ENCODE assay signal across 10 mouse cellular contexts in the genomic region with DNA sequence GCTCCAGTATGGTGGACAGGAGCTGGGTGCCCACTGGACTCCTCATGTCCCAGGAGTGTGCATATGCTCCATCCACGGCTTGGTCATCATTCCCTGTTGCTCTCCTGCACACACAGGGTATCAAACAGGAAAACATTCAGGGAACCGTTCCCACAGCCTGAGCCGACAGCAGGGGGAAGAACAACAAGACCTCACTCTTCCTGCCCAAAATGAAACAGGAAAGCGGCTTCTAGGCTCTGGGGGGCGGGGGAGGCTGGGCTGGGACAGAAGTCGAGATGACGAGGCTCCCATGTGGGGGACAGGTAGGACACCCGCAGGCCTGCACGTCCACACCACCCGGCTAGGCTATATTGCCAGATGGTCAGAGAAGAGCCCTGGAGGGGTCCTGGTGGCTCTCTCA. TPM values are rescaled to one million over a fixed set of nuclear protein-coding genes. Genes with fewer than 3 reads are reported as not detected.
A peak's percentile ranks its signal among the peaks of the same experiment; 100 is the strongest.
DNase-seq lines count a peak whose midpoint lies in the region; ATAC-seq and TF ChIP-seq lines count a peak whose summit lies in the region.
"Had no signal": no experiment of that assay in that cellular context is flagged by ENCODE, and none has a peak within 500 bp of the region (broad histone marks: within the 10 kb centered on the region; RNA-seq: fewer than 3 reads in every experiment).

No protein-coding gene starts in this region.

- no peak for TF ChIP-seq CTCF in spleen, adult 2 months (IDR thresholded peaks at IDR 0.05; ENCODE audit: extremely low read depth, insufficient read depth, insufficient read length, insufficient replicate concordance)

- ATAC-seq in hindbrain, embryonic 12.5 days (ENCODE audit: low FRiP score): no peak
- no peak for ATAC-seq in intestine, embryonic 16.5 days

- TF ChIP-seq POLR2A in spleen, adult 2 months (IDR thresholded peaks at IDR 0.05; ENCODE audit: low read depth, low read length): no peak

- peaks cover 53% of the 10 kb centered on the region for H3K27me3 ChIP-seq in hindbrain, embryonic 10.5 days (ENCODE audit: insufficient read depth, poor library complexity, severe bottlenecking)
- H3K27me3 ChIP-seq in hindbrain, embryonic 12.5 days: peaks cover 29% of the 10 kb centered on the region
- H3K27me3 ChIP-seq in spleen, adult 2 months (ENCODE audit: control insufficient read depth, insufficient read depth, low read length): no peaks in the 10 kb centered on the region
- H3K27me3 ChIP-seq in intestine, embryonic 16.5 days (replicated peaks; ENCODE audit: control insufficient read depth, insufficient read depth, low read length): no peaks in the 10 kb centered on the region

- H3K4me3 ChIP-seq in hindbrain, embryonic 10.5 days: no peak overlapping the region
- H3K4me3 ChIP-seq in hindbrain, embryonic 12.5 days: no peak overlapping the region
- H3K4me3 ChIP-seq in spleen, adult 2 months (ENCODE audit: extremely low read depth, insufficient read depth, insufficient read length): no peak overlapping the region
- H3K4me3 ChIP-seq in intestine, embryonic 16.5 days (ENCODE audit: low read length): no peak overlapping the region
- H3K4me3 ChIP-seq: limb, embryonic 15.5 days had no signal

- no peaks in the 10 kb centered on the region for H3K9me3 ChIP-seq in hindbrain, embryonic 10.5 days
- no peaks in the 10 kb centered on the region for H3K9me3 ChIP-seq in hindbrain, embryonic 12.5 days (replicated peaks)
- H3K9me3 ChIP-seq in intestine, embryonic 16.5 days (ENCODE audit: control insufficient read depth, low read length): no peaks in the 10 kb centered on the region
- H3K9me3 ChIP-seq: limb, embryonic 15.5 days had no signal

- no peaks in the 10 kb centered on the region for H3K36me3 ChIP-seq in hindbrain, embryonic 10.5 days
- H3K36me3 ChIP-seq in hindbrain, embryonic 12.5 days: no peaks in the 10 kb centered on the region
- no peaks in the 10 kb centered on the region for H3K36me3 ChIP-seq in spleen, adult 2 months (ENCODE audit: control insufficient read depth, insufficient read depth, low read length)
- no peaks in the 10 kb centered on the region for H3K36me3 ChIP-seq in intestine, embryonic 16.5 days (ENCODE audit: control insufficient read depth, insufficient read depth, low read length)
- H3K36me3 ChIP-seq: limb, embryonic 15.5 days had no signal

- H3K4me1 ChIP-seq in hindbrain, embryonic 10.5 days (replicated peaks): peaks cover 21% of the 10 kb centered on the region
- peaks cover 5% of the 10 kb centered on the region; the same call in 1 of the 2 replicates for H3K4me1 ChIP-seq in hindbrain, embryonic 12.5 days
- H3K4me1 ChIP-seq in spleen, adult 2 months (ENCODE audit: control insufficient read depth, insufficient read depth, insufficient read length): peaks cover 15% of the 10 kb centered on the region
- peaks cover 9% of the 10 kb centered on the region for H3K4me1 ChIP-seq in intestine, embryonic 16.5 days (ENCODE audit: control insufficient read depth, insufficient read depth, low read length)

- no peak overlapping the region for H3K9ac ChIP-seq in hindbrain, embryonic 12.5 days
- H3K9ac ChIP-seq in intestine, embryonic 16.5 days (ENCODE audit: low read depth, low read length): no peak overlapping the region
- H3K9ac ChIP-seq: limb, embryonic 15.5 days had no signal

- peak overlapping the region; percentile 35; the same call in 1 of the 2 replicates for H3K27ac ChIP-seq in hindbrain, embryonic 10.5 days
- H3K27ac ChIP-seq in hindbrain, embryonic 12.5 days: no peak overlapping the region
- H3K27ac ChIP-seq in spleen, adult 2 months (ENCODE audit: insufficient read depth, low read length): peak overlapping the region; percentile 37
- peak overlapping the region; percentile 14; the same call in 1 of the 2 replicates for H3K27ac ChIP-seq in intestine, embryonic 16.5 days (ENCODE audit: low read length)
- H3K27ac ChIP-seq: limb, embryonic 15.5 days had no signal

- H3K4me2 ChIP-seq in hindbrain, embryonic 12.5 days (replicated peaks): no peak overlapping the region
- no peak overlapping the region for H3K4me2 ChIP-seq in intestine, embryonic 16.5 days (ENCODE audit: low read depth, low read length)
- H3K4me2 ChIP-seq: limb, embryonic 15.5 days had no signal

- DNase-seq in hindbrain, embryonic 10.5 days (ENCODE audit: low spot score): no peak
- DNase-seq in spleen, adult 2 months (ENCODE audit: low read depth in 1 of 2, low spot score in 2 of 2): no peak
- no peak for DNase-seq in spleen, postnatal 14 days (ENCODE audit: low spot score in 2 of 2)
- DNase-seq in thymus, postnatal 36 days: peak; percentile 34 to 35
- DNase-seq in layer of hippocampus, postnatal 36 days: no peak
- no peak for DNase-seq in right cerebral cortex, postnatal 14 days

- 68% methylated on average over 10 of the region's 10 CpGs for WGBS in hindbrain, embryonic 10.5 days
- 71% methylated on average over 10 of the region's 10 CpGs for WGBS in hindbrain, embryonic 12.5 days
- WGBS in spleen, adult 2 months: 18% methylated on average over 10 of the region's 10 CpGs
- WGBS in intestine, embryonic 16.5 days: 73% methylated on average over 10 of the region's 10 CpGs

RNA-seq across cellular contexts. Expression of a gene that starts 10.9 kb away (rescaled TPM):
- polyA plus RNA-seq in hindbrain, embryonic 10.5 days (2016; fragmentation: Nextera tagmentation; extraction: Ambion mirVana): 4.7 and 5.8 TPM in 2 replicates
- polyA plus RNA-seq in hindbrain, embryonic 12.5 days (2016; fragmentation: Nextera tagmentation; extraction: Ambion mirVana): 5.6 TPM in 2 replicates
- polyA plus RNA-seq in spleen, adult 2 months (2012; rRNA removed): 5.6 and 6.2 TPM in 2 replicates
- 8.4 and 8.7 TPM in 2 replicates for polyA plus RNA-seq in intestine, embryonic 16.5 days (2015; fragmentation: Nextera tagmentation; extraction: Ambion mirVana)
- 1 to 10 TPM; 2.7 TPM for total RNA-seq in layer of hippocampus, postnatal 36 days (2021)
- total RNA-seq: neutrophil, adult 5-6 weeks had no signal

RNA-seq across cellular contexts. Expression of a gene that starts 14.6 kb away (rescaled TPM):
- 0.67 and 0.81 TPM in 2 replicates for polyA plus RNA-seq in hindbrain, embryonic 10.5 days (2016; fragmentation: Nextera tagmentation; extraction: Ambion mirVana)
- polyA plus RNA-seq in hindbrain, embryonic 12.5 days (2016; fragmentation: Nextera tagmentation; extraction: Ambion mirVana): 1.9 and 2.4 TPM in 2 replicates
- 1.9 and 2.9 TPM in 2 replicates for polyA plus RNA-seq in spleen, adult 2 months (2012; rRNA removed)
- polyA plus RNA-seq in intestine, embryonic 16.5 days (2015; fragmentation: Nextera tagmentation; extraction: Ambion mirVana): 2.7 and 6.0 TPM in 2 replicates
- 1 to 10 TPM; 5.2 to 5.8 TPM for total RNA-seq in layer of hippocampus, postnatal 36 days (2021)

RNA-seq across cellular contexts. Expression of a gene that starts 47.9 kb away (rescaled TPM):
- 23.1 and 26.7 TPM in 2 replicates for polyA plus RNA-seq in hindbrain, embryonic 10.5 days (2016; fragmentation: Nextera tagmentation; extraction: Ambion mirVana)
- 28.2 and 28.3 TPM in 2 replicates for polyA plus RNA-seq in hindbrain, embryonic 12.5 days (2016; fragmentation: Nextera tagmentation; extraction: Ambion mirVana)
- polyA plus RNA-seq in spleen, adult 2 months (2012; rRNA removed): 19.3 and 24.1 TPM in 2 replicates
- polyA plus RNA-seq in intestine, embryonic 16.5 days (2015; fragmentation: Nextera tagmentation; extraction: Ambion mirVana): 25.5 and 29.6 TPM in 2 replicates
- total RNA-seq in layer of hippocampus, postnatal 36 days (2021): 10 to 100 TPM; 40.6 to 41.5 TPM

Comparison
In these comparisons a context has a peak if more than half of its experiments do, and no peak if none do; other contexts are left out.
1. DNase-seq: peak in thymus, postnatal 36 days (2 of 2); none in hindbrain, embryonic 10.5 days (single experiment), spleen, adult 2 months (0 of 2), spleen, postnatal 14 days (0 of 2), layer of hippocampus, postnatal 36 days (0 of 2) and right cerebral cortex, postnatal 14 days (single experiment).